Mouse (Mus musculus): Measurements from ENCODE around the gene C2. TPM values are rescaled to one million over a fixed set of nuclear protein-coding genes. Genes with fewer than 3 reads are reported as not detected.
A peak's percentile ranks its signal among the peaks of the same experiment; 100 is the strongest.
"Not testable (repeated sequence)": the region's sequence is repeated elsewhere in the genome, so short reads cannot be mapped to it uniquely, and the experiment has no call there.

Gene C2
- total and polyA plus RNA-seq, 2 experiments from 2014 or later, result 2.9 to 4.5 TPM

DNA sequence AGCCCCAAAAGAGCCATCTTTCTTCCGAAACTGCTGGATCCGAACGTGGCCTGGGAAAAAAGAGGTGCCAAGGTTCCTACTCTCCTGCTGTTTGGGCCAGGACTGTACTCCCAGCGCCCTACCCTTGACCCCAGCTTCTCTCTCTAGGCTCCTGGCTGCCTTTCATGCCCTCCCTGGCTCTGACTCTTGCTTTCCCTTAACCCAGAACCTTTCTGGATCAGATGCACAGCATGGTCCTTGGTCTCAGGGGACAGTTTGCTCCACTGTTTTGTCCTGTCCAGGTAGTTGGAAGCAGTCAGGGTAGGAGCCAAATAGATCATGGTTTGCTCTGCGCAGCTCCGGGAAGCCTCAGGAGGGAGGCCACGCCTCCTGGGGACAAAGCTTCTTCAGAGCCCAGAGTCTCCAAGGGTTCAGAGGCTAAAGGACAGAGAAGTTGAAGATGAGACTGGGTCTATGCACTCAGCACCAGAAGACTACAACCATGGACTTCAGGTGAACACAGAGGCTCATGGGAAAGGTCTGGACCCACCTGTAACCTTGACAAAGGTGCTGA is 83.2 kb downstream of the C2 start:
- H3K27me3 ChIP-seq (ENCODE audit: control insufficient read depth, insufficient read depth, low read length), result no peaks in the 10 kb centered on the region
- no peaks in the 10 kb centered on the region for H3K4me1 ChIP-seq (ENCODE audit: control insufficient read depth, insufficient read depth)
- no peaks in the 10 kb centered on the region for H3K9me3 ChIP-seq (replicated peaks; ENCODE audit: control insufficient read depth, low read length)
- WGBS, result 71% methylated on average over 7 of the region's 7 CpGs
- DNase-seq (ENCODE audit: low spot score) (no peak), ATAC-seq (ENCODE audit: insufficient read depth, low read depth) (no peak)
- no peak overlapping the region for H3K4me2 ChIP-seq (ENCODE audit: low read depth, low read length)
- H3K4me3 ChIP-seq (ENCODE audit: low read depth, low read length), result no peak overlapping the region
- no peaks in the 10 kb centered on the region for H3K36me3 ChIP-seq (replicated peaks; ENCODE audit: control insufficient read depth, insufficient read depth, low read length)
- no peak overlapping the region for H3K27ac ChIP-seq (ENCODE audit: low read depth)
- H3K9ac ChIP-seq (replicated peaks; ENCODE audit: low read depth, low read length), result no peak overlapping the region
- no peak for TF ChIP-seq EP300 (IDR thresholded peaks at IDR 0.05; ENCODE audit: low read depth)
- no peak for TF ChIP-seq CTCF (IDR thresholded peaks at IDR 0.05; ENCODE audit: low read depth)

DNA sequence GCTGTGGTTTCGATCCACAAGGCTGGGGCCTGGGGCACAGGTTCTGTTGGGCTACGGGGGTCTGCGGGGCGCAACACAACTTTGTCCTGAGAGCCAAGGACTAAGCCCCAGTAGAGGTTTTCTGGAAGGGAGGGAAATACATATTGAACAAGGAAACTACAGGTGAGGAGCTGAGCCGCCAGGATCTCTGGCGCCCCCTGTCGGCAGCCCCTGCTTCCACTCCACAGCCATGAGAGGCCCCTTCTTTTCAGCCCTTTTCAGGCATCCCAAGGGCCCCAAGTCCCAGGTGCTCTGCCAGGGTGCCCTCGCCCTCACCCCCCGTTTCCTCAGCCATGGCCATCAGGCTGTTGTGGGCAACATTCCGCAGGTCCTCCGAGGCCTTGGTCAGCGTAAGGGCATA is 84.3 kb downstream of the C2 start:
- not testable (repeated sequence) for ATAC-seq (ENCODE audit: insufficient read depth, low read depth); H3K4me1 ChIP-seq (ENCODE audit: control insufficient read depth, insufficient read depth); H3K9ac ChIP-seq (replicated peaks; ENCODE audit: low read depth, low read length); H3K9me3 ChIP-seq (replicated peaks; ENCODE audit: control insufficient read depth, low read length); H3K4me3 ChIP-seq (ENCODE audit: low read depth, low read length); H3K27ac ChIP-seq (ENCODE audit: low read depth); H3K36me3 ChIP-seq (replicated peaks; ENCODE audit: control insufficient read depth, insufficient read depth, low read length); H3K4me2 ChIP-seq (ENCODE audit: low read depth, low read length); H3K27me3 ChIP-seq (ENCODE audit: control insufficient read depth, insufficient read depth, low read length); DNase-seq (ENCODE audit: low spot score)
- 59% methylated on average over 12 of the region's 12 CpGs for WGBS
- peak; percentile 45 for TF ChIP-seq CTCF (IDR thresholded peaks at IDR 0.05; ENCODE audit: low read depth)

Small RNA genes within 50 kb of the gene (microRNA-seq; reads per million reads assigned to microRNA genes)
- gene Mir6970 (0.54 reads per million), gene Mir6971 (1.8 reads per million, percentile 2 among the genes with 10 or more reads in this experiment), gene Mir6972 (not detected)

Other genes starting within 250 kb of the C2 start
Only the 30 nearest of the 37 such genes appear.
- gene C4b, start 154.4 kb downstream of the C2 start, total RNA-seq (2014; rRNA removed; ENCODE audit: low replicate concordance), result 0.80 and 0.85 TPM in 2 replicates
- gene C4b, start 154.4 kb downstream of the C2 start, polyA plus RNA-seq (2015; fragmentation: Nextera tagmentation; extraction: Ambion mirVana), result 0.88 and 0.93 TPM in 2 replicates
- not detected in 2 replicates for gene Cyp21a1, start 93.7 kb downstream of the C2 start, total RNA-seq (2014; rRNA removed; ENCODE audit: low replicate concordance)
- gene Cyp21a1, start 93.7 kb downstream of the C2 start, polyA plus RNA-seq (2015; fragmentation: Nextera tagmentation; extraction: Ambion mirVana), result not detected in 2 replicates
- 2.6 and 9.2 TPM in 2 replicates for gene Stk19, start 61.3 kb downstream of the C2 start, total RNA-seq (2014; rRNA removed; ENCODE audit: low replicate concordance)
- gene Stk19, start 61.3 kb downstream of the C2 start, polyA plus RNA-seq (2015; fragmentation: Nextera tagmentation; extraction: Ambion mirVana), result 20.5 and 20.7 TPM in 2 replicates
- gene Dxo, start 61.2 kb downstream of the C2 start, total RNA-seq (2014; rRNA removed; ENCODE audit: low replicate concordance), result 19.2 and 22.3 TPM in 2 replicates
- gene Dxo, start 61.2 kb downstream of the C2 start, polyA plus RNA-seq (2015; fragmentation: Nextera tagmentation; extraction: Ambion mirVana), result 23.0 and 24.3 TPM in 2 replicates
- 40.3 and 62.1 TPM in 2 replicates for gene Skiv2l, start 48.1 kb downstream of the C2 start, total RNA-seq (2014; rRNA removed; ENCODE audit: low replicate concordance)
- gene Skiv2l, start 48.1 kb downstream of the C2 start, polyA plus RNA-seq (2015; fragmentation: Nextera tagmentation; extraction: Ambion mirVana), result 15.9 and 18.7 TPM in 2 replicates
- 22.9 and 39.8 TPM in 2 replicates for gene Nelfe, start 47.9 kb downstream of the C2 start, total RNA-seq (2014; rRNA removed; ENCODE audit: low replicate concordance)
- 36.3 and 39.9 TPM in 2 replicates for gene Nelfe, start 47.9 kb downstream of the C2 start, polyA plus RNA-seq (2015; fragmentation: Nextera tagmentation; extraction: Ambion mirVana)
- gene Cfb, start 35.7 kb downstream of the C2 start, total RNA-seq (2014; rRNA removed; ENCODE audit: low replicate concordance), result 1.1 and 2.9 TPM in 2 replicates
- 1.3 and 2.1 TPM in 2 replicates for gene Cfb, start 35.7 kb downstream of the C2 start, polyA plus RNA-seq (2015; fragmentation: Nextera tagmentation; extraction: Ambion mirVana)
- 6.1 and 7.6 TPM in 2 replicates for gene Zbtb12, start 18.8 kb downstream of the C2 start, total RNA-seq (2014; rRNA removed; ENCODE audit: low replicate concordance)
- gene Zbtb12, start 18.8 kb downstream of the C2 start, polyA plus RNA-seq (2015; fragmentation: Nextera tagmentation; extraction: Ambion mirVana), result 0.63 and 0.93 TPM in 2 replicates
- not detected in 2 replicates for gene Gm20547, start 16.2 kb downstream of the C2 start, total RNA-seq (2014; rRNA removed; ENCODE audit: low replicate concordance)
- not detected in 2 replicates for gene Gm20547, start 16.2 kb downstream of the C2 start, polyA plus RNA-seq (2015; fragmentation: Nextera tagmentation; extraction: Ambion mirVana)
- gene Ehmt2, start 204 bp upstream of the C2 start, total RNA-seq (2014; rRNA removed; ENCODE audit: low replicate concordance), result 80.3 and 95.8 TPM in 2 replicates
- gene Ehmt2, start 204 bp upstream of the C2 start, polyA plus RNA-seq (2015; fragmentation: Nextera tagmentation; extraction: Ambion mirVana), result 17.5 and 17.6 TPM in 2 replicates
- gene Slc44a4, start 16.2 kb upstream of the C2 start, total RNA-seq (2014; rRNA removed; ENCODE audit: low replicate concordance), result not detected in 2 replicates
- 0.29 TPM in 1 of 2 replicates, not detected in the other for gene Slc44a4, start 16.2 kb upstream of the C2 start, polyA plus RNA-seq (2015; fragmentation: Nextera tagmentation; extraction: Ambion mirVana)
- gene Neu1, start 33.0 kb upstream of the C2 start, total RNA-seq (2014; rRNA removed; ENCODE audit: low replicate concordance), result 30.1 and 79.2 TPM in 2 replicates
- gene Neu1, start 33.0 kb upstream of the C2 start, polyA plus RNA-seq (2015; fragmentation: Nextera tagmentation; extraction: Ambion mirVana), result 18.6 and 19.5 TPM in 2 replicates
- gene Hspa1b, start 61.0 kb upstream of the C2 start, total RNA-seq (2014; rRNA removed; ENCODE audit: low replicate concordance), result 6.0 and 21.6 TPM in 2 replicates
- 0.14 and 0.25 TPM in 2 replicates for gene Hspa1b, start 61.0 kb upstream of the C2 start, polyA plus RNA-seq (2015; fragmentation: Nextera tagmentation; extraction: Ambion mirVana)
- gene Gm20481, start 71.6 kb upstream of the C2 start, total RNA-seq (2014; rRNA removed; ENCODE audit: low replicate concordance), result not detected in 2 replicates
- not detected in 2 replicates for gene Gm20481, start 71.6 kb upstream of the C2 start, polyA plus RNA-seq (2015; fragmentation: Nextera tagmentation; extraction: Ambion mirVana)
- 8.2 and 10.2 TPM in 2 replicates for gene Hspa1a, start 73.9 kb upstream of the C2 start, total RNA-seq (2014; rRNA removed; ENCODE audit: low replicate concordance)
- gene Hspa1a, start 73.9 kb upstream of the C2 start, polyA plus RNA-seq (2015; fragmentation: Nextera tagmentation; extraction: Ambion mirVana), result 2.5 and 2.8 TPM in 2 replicates
- 3.3 and 5.1 TPM in 2 replicates for gene Hspa1l, start 74.4 kb upstream of the C2 start, total RNA-seq (2014; rRNA removed; ENCODE audit: low replicate concordance)
- gene Hspa1l, start 74.4 kb upstream of the C2 start, polyA plus RNA-seq (2015; fragmentation: Nextera tagmentation; extraction: Ambion mirVana), result 1.6 and 1.8 TPM in 2 replicates
- 23.1 and 43.3 TPM in 2 replicates for gene Lsm2, start 83.6 kb upstream of the C2 start, total RNA-seq (2014; rRNA removed; ENCODE audit: low replicate concordance)
- 63.5 and 64.2 TPM in 2 replicates for gene Lsm2, start 83.6 kb upstream of the C2 start, polyA plus RNA-seq (2015; fragmentation: Nextera tagmentation; extraction: Ambion mirVana)
- 61.5 and 92.0 TPM in 2 replicates for gene Vars, start 102.7 kb upstream of the C2 start, total RNA-seq (2014; rRNA removed; ENCODE audit: low replicate concordance)
- 20.4 and 21.7 TPM in 2 replicates for gene Vars, start 102.7 kb upstream of the C2 start, polyA plus RNA-seq (2015; fragmentation: Nextera tagmentation; extraction: Ambion mirVana)
- 0.77 and 0.92 TPM in 2 replicates for gene Vwa7, start 118.3 kb upstream of the C2 start, total RNA-seq (2014; rRNA removed; ENCODE audit: low replicate concordance)
- 0.43 and 0.63 TPM in 2 replicates for gene Vwa7, start 118.3 kb upstream of the C2 start, polyA plus RNA-seq (2015; fragmentation: Nextera tagmentation; extraction: Ambion mirVana)
- 2.1 and 9.6 TPM in 2 replicates for gene Sapcd1, start 129.8 kb upstream of the C2 start, total RNA-seq (2014; rRNA removed; ENCODE audit: low replicate concordance)
- 0.77 and 1.2 TPM in 2 replicates for gene Sapcd1, start 129.8 kb upstream of the C2 start, polyA plus RNA-seq (2015; fragmentation: Nextera tagmentation; extraction: Ambion mirVana)
- gene Msh5, start 148.5 kb upstream of the C2 start, total RNA-seq (2014; rRNA removed; ENCODE audit: low replicate concordance), result 1.2 and 5.0 TPM in 2 replicates
- 1.4 and 1.7 TPM in 2 replicates for gene Msh5, start 148.5 kb upstream of the C2 start, polyA plus RNA-seq (2015; fragmentation: Nextera tagmentation; extraction: Ambion mirVana)
- gene Clic1, start 151.7 kb upstream of the C2 start, total RNA-seq (2014; rRNA removed; ENCODE audit: low replicate concordance), result 194 and 223 TPM in 2 replicates
- gene Clic1, start 151.7 kb upstream of the C2 start, polyA plus RNA-seq (2015; fragmentation: Nextera tagmentation; extraction: Ambion mirVana), result 203 and 205 TPM in 2 replicates
- 97.1 and 114 TPM in 2 replicates for gene Ddah2, start 160.8 kb upstream of the C2 start, total RNA-seq (2014; rRNA removed; ENCODE audit: low replicate concordance)
- gene Ddah2, start 160.8 kb upstream of the C2 start, polyA plus RNA-seq (2015; fragmentation: Nextera tagmentation; extraction: Ambion mirVana), result 128 and 130 TPM in 2 replicates
- not detected in 2 replicates for gene Ly6g6c, start 167.1 kb upstream of the C2 start, total RNA-seq (2014; rRNA removed; ENCODE audit: low replicate concordance)
- not detected in 2 replicates for gene Ly6g6c, start 167.1 kb upstream of the C2 start, polyA plus RNA-seq (2015; fragmentation: Nextera tagmentation; extraction: Ambion mirVana)
- gene Mpig6b, start 167.9 kb upstream of the C2 start, total RNA-seq (2014; rRNA removed; ENCODE audit: low replicate concordance), result 0.15 TPM in 1 of 2 replicates, not detected in the other
- gene Mpig6b, start 167.9 kb upstream of the C2 start, polyA plus RNA-seq (2015; fragmentation: Nextera tagmentation; extraction: Ambion mirVana), result 0.15 and 0.16 TPM in 2 replicates
- 1.6 TPM in 1 of 2 replicates, not detected in the other for gene Ly6g6e, start 178.6 kb upstream of the C2 start, total RNA-seq (2014; rRNA removed; ENCODE audit: low replicate concordance)
- 0.22 and 0.32 TPM in 2 replicates for gene Ly6g6e, start 178.6 kb upstream of the C2 start, polyA plus RNA-seq (2015; fragmentation: Nextera tagmentation; extraction: Ambion mirVana)
- gene Ly6g6d, start 179.8 kb upstream of the C2 start, total RNA-seq (2014; rRNA removed; ENCODE audit: low replicate concordance), result 3.8 TPM in 1 of 2 replicates, not detected in the other
- 3.0 and 3.3 TPM in 2 replicates for gene Ly6g6d, start 179.8 kb upstream of the C2 start, polyA plus RNA-seq (2015; fragmentation: Nextera tagmentation; extraction: Ambion mirVana)
- gene Ly6g6f, start 187.3 kb upstream of the C2 start, total RNA-seq (2014; rRNA removed; ENCODE audit: low replicate concordance), result not detected in 2 replicates
- gene Ly6g6f, start 187.3 kb upstream of the C2 start, polyA plus RNA-seq (2015; fragmentation: Nextera tagmentation; extraction: Ambion mirVana), result 0.10 TPM in 1 of 2 replicates, not detected in the other
- gene Abhd16a, start 191.0 kb upstream of the C2 start, total RNA-seq (2014; rRNA removed; ENCODE audit: low replicate concordance), result 74.3 and 131 TPM in 2 replicates
- gene Abhd16a, start 191.0 kb upstream of the C2 start, polyA plus RNA-seq (2015; fragmentation: Nextera tagmentation; extraction: Ambion mirVana), result 73.2 and 74.1 TPM in 2 replicates
- gene Ly6g5c, start 210.0 kb upstream of the C2 start, total RNA-seq (2014; rRNA removed; ENCODE audit: low replicate concordance), result not detected in 2 replicates
- gene Ly6g5c, start 210.0 kb upstream of the C2 start, polyA plus RNA-seq (2015; fragmentation: Nextera tagmentation; extraction: Ambion mirVana), result 0.25 and 0.26 TPM in 2 replicates

All from heart, postnatal 0 days (tissue).